Mouse (Mus musculus) thymus, adult 2 months (tissue): Measurements from ENCODE around the gene Cdca8.

Experiments used
- CTCF ChIP-seq: fragments of 200-500 bp; IDR thresholded peaks from 2 replicates; pipeline ENCODE4 v1.5.1; 2012; ENCODE audit warnings: mild to moderate bottlenecking, control low read depth, low read length, moderate library complexity, borderline replicate concordance; ENCODE audit not compliant: control insufficient read depth, poor library complexity, insufficient read depth; ENCODE audit errors: extremely low read depth
- POLR2A ChIP-seq: fragments of 200-500 bp; IDR thresholded peaks from 2 replicates; pipeline ENCODE4 v1.6.1; 2012; ENCODE audit warnings: mild to moderate bottlenecking, low read length, control low read depth, moderate library complexity; ENCODE audit not compliant: control insufficient read depth, poor library complexity, insufficient read depth; ENCODE audit errors: extremely low read depth

DNA sequence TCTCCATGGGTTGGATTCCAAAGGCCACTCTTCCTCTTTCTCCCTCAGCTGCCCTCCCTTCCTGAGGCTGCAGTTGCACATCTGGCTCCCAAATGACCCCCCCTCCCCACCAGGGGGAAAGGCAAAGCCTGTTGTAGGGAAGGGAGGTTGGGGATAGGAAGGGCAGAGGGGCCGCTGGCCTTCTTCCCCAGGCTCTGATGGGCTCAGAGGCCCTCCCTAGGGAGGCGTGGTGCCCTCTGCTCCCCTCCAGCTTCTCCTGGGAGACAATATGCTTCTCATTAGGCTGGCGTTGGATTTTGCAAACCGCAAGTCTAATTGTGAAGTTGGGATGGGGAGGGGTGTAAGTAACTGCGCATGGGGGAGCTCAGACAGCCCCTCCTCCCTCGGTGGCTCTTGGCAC is 29.6 kb upstream of the Cdca8 start:
- TF ChIP-seq CTCF (no peak), POLR2A (no peak)
